Mouse (Mus musculus) cerebellum, adult 11 months (tissue): ENCODE measurements around the gene Jakmip3.

Experiments used
- DNase-seq: peaks from one replicate; pipeline ENCODE4 v3.0.0; 2022

The Jakmip3 gene

GRCm38 (mm10) chr7:139074189-139074588 is 133.7 kb downstream of the Jakmip3 start:
- no peak for DNase-seq

DNA sequence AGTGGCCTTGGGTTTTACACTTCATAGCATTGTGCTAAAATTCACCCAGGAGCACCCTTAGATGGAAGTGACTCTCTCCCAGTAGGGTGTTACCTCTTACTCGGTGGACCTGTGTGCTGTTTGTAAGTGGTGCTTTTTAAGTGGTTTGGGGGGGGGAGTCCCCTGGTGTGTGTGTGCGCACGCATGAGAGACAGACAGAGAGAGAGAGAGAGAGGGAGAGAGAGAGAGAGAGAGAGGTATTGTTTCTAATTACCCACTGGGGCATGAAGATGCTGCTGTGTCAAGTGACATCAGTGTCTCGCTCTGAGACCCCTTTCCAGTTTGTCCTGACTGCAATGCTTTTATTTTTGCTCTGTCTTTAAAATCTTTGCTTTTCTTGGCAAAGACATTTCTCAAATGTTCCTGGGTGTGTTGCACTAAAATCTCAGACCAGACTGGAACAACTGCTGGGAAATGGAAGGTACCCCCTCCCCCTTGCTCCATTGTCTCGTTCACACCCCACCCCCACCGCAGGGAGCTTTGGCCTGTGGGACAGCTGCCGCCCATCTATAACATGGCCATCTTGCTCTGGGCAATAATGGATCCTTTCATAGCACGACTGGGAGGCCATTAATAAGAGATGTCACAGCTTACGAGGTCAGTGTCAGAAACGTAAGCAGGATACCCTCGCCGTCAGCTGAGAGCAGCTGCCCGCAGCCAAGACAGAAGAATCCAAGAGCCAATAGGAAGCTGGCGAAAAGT is 134.7 kb downstream of the Jakmip3 start:
- no peak for DNase-seq

DNA sequence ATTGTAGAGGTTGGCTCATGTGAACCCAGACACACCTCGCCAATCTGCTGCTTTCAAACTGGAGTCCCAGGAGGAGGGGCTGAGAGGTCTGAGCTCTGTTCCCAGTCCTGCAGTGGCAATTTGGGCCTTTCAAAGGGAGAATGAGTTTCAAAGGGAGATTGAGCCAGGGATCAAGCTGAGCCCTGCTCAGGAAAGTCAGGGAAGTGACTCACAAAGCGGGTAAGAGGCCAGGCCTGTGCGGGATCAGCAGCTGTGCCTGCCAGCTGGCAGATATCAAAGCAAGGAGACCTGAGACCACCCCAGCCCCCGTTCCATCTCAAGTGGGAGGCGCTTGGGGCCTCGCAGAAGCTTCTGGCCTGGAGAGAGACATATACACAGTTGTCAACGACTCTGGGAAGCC is 136.8 kb downstream of the Jakmip3 start:
- DNase-seq, result no peak

DNA sequence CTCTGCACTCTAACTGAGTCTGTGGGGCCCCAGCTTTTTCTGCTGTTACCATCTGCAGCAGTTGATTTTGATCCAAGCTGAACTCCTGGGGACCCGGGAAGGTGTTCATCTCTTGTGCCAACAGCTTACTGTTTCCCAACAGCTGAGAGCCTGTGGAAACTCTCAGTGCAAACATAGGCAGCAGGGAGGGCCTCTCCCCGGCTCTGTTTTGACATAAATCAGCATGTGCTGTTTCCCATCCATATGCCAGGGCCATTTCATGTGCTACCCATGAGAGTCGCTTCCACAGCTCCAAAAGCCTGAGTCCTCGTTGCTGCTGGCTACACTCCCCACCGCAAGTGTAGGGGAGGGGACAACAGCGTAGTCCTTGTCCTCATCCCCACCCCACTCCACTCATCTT is 137.7 kb downstream of the Jakmip3 start:
- no peak for DNase-seq

GRCm38 (mm10) chr7:139079141-139079540 is 138.6 kb downstream of the Jakmip3 start:
- DNase-seq, result no peak

DNA sequence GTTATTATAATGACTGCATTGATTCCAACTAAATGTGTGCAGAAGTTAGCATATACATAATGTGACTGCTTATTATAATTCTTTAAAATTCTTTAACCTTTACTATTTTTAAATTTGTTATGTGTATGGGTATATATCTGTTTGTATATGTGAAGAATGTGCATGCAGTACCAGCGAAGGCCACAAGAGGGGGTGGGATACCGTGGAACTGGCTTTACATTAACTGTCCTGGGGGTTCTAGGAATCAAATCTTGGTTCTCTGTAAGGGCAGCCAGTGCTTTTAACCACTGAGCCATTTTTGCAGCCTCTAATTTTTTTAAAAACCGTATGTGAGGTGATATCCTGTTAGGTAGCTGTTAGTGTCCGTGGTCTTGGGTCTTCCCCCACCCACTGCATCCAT is 140.2 kb downstream of the Jakmip3 start:
- DNase-seq, result no peak

DNA sequence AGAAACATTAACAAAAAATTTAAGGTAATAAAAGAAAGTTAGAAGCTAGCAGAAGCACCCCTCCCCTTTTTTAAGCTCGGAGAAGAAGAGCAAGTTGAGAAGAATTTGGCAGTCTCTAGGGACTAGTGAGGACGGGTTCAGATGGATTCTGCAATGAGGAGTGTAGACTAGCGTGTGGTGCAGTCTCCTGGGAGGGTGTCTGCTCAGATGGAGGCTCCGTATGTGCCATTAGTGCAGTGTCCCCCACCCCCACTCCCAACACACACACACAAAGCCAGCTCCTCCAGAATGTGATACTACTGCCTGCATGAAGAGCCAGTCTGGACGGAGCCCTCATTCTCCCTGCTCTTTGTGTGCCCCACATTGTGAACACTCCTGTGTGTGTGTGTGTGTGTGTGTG is 140.6 kb downstream of the Jakmip3 start:
- no peak for DNase-seq

- no peak for DNase-seq
Observed at GRCm38 (mm10) chr7:139082281-139082680, 141.8 kb downstream of the Jakmip3 start.

DNA sequence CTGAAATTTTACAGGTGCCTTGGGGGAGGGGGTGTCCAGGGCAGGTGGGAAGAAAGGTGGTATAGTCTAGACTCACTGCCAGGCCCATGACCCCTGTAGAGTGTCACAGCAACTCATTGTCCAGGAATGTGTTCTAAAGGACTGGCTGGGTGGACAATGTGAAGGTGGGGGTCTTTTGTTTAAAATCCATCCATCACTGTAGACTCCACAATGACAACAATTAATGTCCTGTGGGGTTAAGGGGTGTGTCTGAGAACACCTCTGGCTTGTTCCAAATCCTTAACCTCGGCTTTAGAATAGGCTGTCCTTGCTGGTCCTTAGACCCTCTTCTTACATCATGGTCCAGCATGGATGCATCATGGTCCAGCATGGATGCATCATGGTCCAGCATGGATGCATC is 143.8 kb downstream of the Jakmip3 start:
- no peak for DNase-seq

DNA sequence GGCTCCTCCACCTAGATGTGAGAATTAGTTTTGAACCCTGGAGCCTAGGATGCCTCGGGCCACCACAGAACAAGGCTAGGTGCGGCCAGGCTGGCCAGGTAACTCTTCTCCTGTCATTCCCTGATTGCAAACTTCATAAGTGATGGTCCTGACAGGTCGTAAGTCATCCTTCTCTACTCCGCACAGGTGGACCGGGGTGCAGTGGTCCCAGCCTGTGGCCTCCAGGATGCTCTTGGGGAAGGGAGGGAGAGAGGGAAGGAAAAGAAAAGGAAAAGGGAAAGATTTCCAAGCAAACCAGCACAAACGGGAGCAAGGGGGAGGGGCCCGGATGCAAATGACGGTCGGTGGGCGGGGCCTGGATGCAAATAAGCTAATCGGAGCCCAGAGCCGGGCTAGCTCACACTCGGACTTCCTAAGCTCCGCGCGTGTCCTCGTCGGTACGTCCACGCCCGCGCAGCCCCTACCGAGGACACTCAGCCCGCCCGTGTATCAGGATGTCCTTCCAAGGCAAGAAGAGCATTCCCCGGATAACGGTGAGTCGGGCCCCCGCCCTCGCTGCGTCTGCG is 145.2 kb downstream of the Jakmip3 start, which contains the start of gene Dpysl4:
Gene Dpysl4, plus strand, starts transcription at position 373 of the 566 bp plus-strand sequence.
- peak; percentile 92 for DNase-seq

DNA sequence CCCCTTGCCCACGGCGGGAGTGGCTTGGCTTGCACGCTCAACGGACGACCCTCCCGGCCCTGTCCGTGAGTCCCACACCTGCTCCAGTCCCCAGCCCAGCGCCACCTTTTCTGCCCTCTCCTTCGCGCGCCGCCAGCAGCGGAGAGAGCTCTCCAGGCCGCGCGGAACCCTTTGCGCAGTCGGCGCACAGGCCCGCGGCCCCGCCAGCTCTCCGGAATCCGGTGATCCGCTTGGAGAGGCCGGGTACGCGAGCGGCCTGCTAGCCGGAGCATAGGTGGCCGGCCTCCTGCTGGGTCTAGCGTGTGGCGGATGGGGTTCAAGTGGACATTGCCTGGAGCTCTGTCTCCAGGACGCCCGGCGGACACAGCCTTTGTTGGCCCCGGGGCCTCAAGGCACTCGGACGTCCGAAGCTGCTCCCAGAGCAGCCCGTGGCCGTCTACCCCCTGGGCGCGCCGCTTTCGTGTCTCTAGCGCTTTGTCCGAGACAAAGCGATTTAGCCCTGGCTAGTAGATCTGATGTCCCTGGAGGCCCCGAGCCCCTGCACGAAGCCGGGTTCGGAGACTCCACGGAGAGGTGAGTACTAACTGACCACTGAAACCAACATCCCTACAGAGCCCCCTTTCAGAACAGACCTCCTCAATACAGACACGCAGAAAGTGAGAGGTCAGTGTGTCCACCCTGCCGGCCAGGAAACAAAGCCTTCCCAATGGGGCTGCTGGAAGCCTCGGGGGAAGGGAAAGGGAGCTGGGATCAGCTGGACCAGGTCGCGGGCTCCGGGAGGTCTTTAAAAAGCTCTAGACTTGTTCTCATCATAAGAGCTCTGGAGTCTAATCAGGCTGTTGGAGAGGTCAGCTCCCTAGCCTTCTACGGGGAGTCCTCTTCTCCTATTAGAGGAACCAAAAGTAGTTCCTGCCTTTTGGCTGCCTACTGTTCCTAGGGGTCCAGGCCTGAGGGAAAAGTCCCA is 145.9 kb downstream of the Jakmip3 start:
- DNase-seq, result no peak

- DNase-seq, result no peak
Observed at GRCm38 (mm10) chr7:139087801-139088200, 147.3 kb downstream of the Jakmip3 start.

DNA sequence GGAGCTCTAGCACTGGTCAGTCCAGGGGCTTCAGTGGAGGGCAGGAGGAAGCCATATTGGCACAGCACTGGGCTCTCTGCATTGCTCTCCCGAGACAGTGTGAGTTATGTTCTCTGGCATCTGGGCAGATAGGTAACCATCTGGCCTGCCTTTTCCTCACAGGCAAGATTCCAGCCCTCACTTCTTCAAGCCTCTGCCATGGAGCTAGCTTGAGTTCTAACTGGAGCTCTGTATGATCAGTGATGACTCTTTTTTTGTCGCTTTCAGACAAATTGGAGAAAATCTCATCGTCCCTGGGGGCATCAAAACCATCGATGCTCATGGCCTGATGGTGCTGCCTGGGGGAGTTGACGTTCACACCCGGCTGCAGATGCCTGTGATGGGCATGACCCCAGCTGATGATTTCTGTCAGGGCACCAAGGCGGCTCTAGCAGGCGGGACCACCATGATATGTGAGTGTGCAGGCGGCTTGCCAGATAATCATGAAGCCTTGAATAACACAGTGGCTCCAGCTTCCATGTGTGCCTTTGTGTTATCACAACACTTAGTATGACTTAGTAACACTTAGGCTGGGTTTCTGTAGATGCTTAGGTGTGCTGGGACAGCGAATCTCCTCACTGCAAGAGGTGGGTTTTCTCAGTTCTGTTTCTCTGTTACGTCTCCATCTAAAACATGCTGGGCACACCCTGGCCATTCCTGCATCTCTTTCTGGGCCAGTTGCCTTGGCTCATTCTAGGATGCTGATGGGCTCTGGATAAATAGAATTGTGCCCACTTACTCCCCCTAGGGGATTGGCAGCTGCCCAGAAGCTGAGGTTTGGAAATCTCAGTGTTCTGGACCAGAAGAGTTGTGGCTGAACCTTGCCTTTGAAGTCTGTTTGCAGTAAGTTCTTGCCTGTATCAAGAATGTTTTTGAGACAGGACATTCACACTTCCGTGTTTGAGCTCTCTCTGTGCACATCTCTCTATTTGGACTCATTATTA is 149.7 kb downstream of the Jakmip3 start:
- DNase-seq, result no peak

DNA sequence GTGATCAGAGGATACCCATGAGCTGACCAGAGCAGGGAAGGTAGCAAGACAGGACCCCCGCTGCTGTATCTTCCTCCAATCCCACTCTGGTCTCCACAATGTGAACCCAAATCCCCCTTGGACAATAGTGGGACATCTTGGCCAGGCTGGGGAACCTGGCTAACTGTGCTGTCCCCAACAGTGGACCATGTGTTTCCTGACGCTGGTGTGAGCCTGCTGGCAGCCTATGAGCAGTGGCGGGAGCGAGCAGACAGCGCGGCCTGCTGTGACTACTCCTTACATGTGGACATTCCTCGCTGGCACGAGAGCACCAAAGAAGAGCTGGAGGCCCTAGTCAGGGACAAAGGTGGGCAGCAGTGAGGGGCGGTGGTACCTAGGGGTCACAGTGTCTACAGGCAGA is 151.2 kb downstream of the Jakmip3 start:
- no peak for DNase-seq

DNA sequence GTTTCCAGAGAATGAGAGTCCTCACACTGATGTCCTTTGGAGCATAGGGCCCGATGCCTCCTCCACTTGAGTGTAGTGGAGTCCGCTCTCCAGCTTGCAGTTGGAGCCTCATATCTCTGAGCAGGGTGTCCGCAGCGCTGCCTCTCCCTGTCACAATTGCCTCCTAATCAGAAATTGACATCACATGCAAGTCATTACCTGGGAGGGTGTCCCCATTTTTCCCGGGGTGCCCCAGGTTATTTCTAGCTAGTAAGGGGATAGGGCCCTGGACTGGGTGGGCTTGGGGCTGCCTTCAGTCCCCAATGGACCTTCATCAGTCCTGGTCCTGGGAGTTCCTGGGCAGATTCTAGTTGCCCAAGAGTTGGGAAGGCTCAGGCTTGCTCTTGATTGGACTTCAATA is 152.1 kb downstream of the Jakmip3 start:
- no peak for DNase-seq

GRCm38 (mm10) chr7:139093124-139093523 is 152.6 kb downstream of the Jakmip3 start:
- peak; percentile 85 for DNase-seq

GRCm38 (mm10) chr7:139093781-139094180 is 153.3 kb downstream of the Jakmip3 start:
- no peak for DNase-seq

DNA sequence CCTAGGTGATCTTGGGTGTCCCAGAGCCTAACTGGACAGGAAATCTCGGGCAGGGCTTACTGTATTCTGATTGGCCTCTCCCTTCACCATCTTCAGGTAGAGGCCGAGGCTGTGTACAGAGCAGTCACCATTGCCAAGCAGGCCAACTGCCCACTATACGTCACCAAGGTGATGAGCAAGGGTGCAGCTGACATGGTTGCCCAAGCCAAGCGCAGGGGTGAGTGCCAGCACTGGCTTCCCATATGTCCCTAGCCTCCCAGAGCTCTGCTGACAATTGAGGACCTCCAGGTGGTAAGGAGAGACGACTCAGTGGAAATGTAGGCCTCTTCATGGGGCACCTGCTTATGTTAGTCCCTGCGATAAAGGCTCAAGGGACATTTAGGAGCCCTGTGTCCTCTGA is 154.2 kb downstream of the Jakmip3 start:
- peak; percentile 95 for DNase-seq

- no peak for DNase-seq
Observed at GRCm38 (mm10) chr7:139095282-139095681, 154.8 kb downstream of the Jakmip3 start.

GRCm38 (mm10) chr7:139096399-139096798 is 155.9 kb downstream of the Jakmip3 start:
- DNase-seq, result no peak

- peak; percentile 24 for DNase-seq
Observed at GRCm38 (mm10) chr7:139100531-139101095, 160.1 kb downstream of the Jakmip3 start.

DNA sequence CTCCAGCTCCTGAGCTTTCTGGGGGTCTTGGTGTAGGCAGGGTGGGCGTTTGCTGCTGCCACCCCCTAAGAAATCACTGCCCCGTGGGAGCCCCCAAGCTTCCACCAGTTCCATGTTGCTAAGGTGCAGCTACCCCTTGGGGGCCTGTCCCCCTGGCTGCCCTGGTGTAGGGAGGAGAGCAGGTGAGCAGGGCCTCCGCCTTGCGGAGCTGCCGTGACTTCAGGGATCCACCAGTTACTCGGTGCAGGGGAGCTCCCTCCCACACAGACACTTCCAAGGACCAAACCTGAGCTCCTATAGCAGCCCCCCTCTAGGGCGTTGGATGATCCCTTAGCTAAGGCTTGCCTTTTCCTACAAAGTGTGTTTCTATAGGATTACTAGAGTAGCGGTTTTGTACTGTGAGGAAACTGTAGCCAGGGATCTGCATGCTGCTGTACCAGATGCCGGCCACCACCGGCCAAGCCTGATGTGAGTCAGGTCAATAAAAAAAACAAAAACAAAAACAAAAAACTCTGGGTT is 160.8 kb downstream of the Jakmip3 start:
- DNase-seq, result peak; percentile 36
